Mouse (Mus musculus): ENCODE measurements around the gene Adcy5. TPM values are rescaled to one million over a fixed set of nuclear protein-coding genes. Genes with fewer than 3 reads are reported as not detected.

Adcy5 gene
- polyA plus RNA-seq, 1 experiment from 2014 or later, result 5.4 TPM

DNA sequence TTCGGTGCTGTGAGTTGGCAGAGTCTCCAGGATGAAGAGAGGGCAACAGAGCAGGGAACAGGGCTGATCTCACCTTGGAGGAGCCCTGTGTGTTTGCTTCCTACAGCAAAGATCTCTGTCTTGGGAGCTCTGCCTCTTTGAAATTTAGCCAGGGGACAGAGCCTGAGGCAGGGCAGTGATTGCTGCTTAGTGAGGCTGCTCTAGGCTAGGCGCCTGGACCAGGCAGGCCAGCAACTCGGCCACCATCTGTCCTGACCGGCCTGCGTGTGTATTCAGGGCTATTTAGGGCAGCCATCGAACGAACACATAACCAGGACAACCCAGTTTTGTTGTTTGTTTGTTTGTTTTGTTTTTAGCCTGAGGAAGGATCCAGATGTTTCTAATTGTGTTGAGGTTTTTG is 36.6 kb downstream of the Adcy5 start:
- no peaks in the 10 kb centered on the region for H3K27me3 ChIP-seq
- no peak overlapping the region for H3K4me3 ChIP-seq
- no peaks in the 10 kb centered on the region for H3K36me3 ChIP-seq
- H3K4me1 ChIP-seq, result no peaks in the 10 kb centered on the region; the same call in 1 of the 2 replicates
- H3K9me3 ChIP-seq, result no peaks in the 10 kb centered on the region
- no peak overlapping the region for H3K9ac ChIP-seq (replicated peaks)
- H3K27ac ChIP-seq (replicated peaks), result no peak overlapping the region
- ATAC-seq (replicated peaks), result no peak
- WGBS, result 76% methylated on average over 7 of the region's 7 CpGs
- H3K4me2 ChIP-seq (replicated peaks), result no peak overlapping the region

DNA sequence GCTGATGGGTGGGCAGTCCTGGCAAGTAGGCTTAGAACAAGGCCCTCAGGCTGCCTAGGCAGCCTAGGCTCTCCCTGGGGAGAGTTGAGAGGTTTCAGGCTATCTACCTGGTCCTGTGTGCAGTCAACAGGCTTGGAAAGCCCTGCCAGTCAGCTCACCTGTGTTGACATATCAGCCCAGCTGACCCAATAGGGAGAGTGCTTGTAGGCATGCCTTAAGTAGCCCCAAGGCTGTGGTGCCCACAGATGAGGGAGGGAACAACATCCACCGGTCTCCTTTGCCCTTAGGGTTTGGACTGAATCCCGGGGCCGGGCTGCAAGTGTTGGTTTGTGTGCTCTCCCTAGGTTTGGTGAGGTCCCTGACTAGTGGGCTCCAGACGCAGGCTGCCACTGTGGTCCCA is 37.8 kb downstream of the Adcy5 start:
- H3K27me3 ChIP-seq, result no peaks in the 10 kb centered on the region
- H3K4me2 ChIP-seq (replicated peaks), result no peak overlapping the region
- no peaks in the 10 kb centered on the region for H3K36me3 ChIP-seq
- WGBS, result 90% methylated on average over 4 of the region's 4 CpGs
- H3K27ac ChIP-seq (replicated peaks), result no peak overlapping the region
- ATAC-seq (replicated peaks), result no peak
- no peak overlapping the region for H3K9ac ChIP-seq (replicated peaks)
- H3K4me3 ChIP-seq, result no peak overlapping the region
- H3K4me1 ChIP-seq, result no peaks in the 10 kb centered on the region; the same call in 1 of the 2 replicates
- no peaks in the 10 kb centered on the region for H3K9me3 ChIP-seq

DNA sequence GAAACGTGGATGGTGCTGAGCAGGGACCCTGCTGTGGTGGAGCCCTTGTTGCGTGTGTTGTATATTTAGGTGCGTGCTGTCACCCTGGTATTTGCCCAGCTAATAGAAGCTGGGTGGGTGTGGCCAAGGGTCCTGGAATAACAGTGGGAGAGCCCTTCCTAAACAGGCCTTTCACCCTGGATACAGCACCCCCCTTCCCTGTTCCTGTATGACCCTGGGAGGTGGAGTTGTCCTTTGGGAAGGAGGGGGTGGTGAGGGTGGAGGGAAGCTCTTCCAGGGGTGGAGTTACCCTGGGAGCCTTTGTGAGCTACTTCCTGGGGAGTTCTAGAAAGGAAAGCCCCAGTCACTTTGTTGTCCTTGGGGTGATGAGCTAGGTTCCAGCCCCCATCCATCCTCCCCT is 38.7 kb downstream of the Adcy5 start:
- H3K4me3 ChIP-seq, result no peak overlapping the region
- H3K36me3 ChIP-seq, result no peaks in the 10 kb centered on the region
- no peaks in the 10 kb centered on the region for H3K27me3 ChIP-seq
- no peak overlapping the region for H3K4me2 ChIP-seq (replicated peaks)
- no peak overlapping the region for H3K27ac ChIP-seq (replicated peaks)
- ATAC-seq (replicated peaks), result no peak; the same call in 1 of the 2 replicates
- WGBS, result 54% methylated on average over 3 of the region's 3 CpGs
- no peak overlapping the region for H3K9ac ChIP-seq (replicated peaks)
- H3K4me1 ChIP-seq, result no peaks in the 10 kb centered on the region
- H3K9me3 ChIP-seq, result no peaks in the 10 kb centered on the region

GRCm38 (mm10) chr16:35199721-35200431 is 45.2 kb downstream of the Adcy5 start:
- Histone ChIP-seq H3K9me3 (no peaks in the 10 kb centered on the region), H3K4me1 (no peaks in the 10 kb centered on the region), H3K4me2 (replicated peaks) (no peak overlapping the region), H3K36me3 (no peaks in the 10 kb centered on the region), H3K4me3 (no peak overlapping the region), H3K27me3 (no peaks in the 10 kb centered on the region), H3K9ac (replicated peaks) (no peak overlapping the region), H3K27ac (replicated peaks) (no peak overlapping the region)
- WGBS, result 85% methylated on average over 6 of the region's 6 CpGs
- ATAC-seq (replicated peaks), result no peak

DNA sequence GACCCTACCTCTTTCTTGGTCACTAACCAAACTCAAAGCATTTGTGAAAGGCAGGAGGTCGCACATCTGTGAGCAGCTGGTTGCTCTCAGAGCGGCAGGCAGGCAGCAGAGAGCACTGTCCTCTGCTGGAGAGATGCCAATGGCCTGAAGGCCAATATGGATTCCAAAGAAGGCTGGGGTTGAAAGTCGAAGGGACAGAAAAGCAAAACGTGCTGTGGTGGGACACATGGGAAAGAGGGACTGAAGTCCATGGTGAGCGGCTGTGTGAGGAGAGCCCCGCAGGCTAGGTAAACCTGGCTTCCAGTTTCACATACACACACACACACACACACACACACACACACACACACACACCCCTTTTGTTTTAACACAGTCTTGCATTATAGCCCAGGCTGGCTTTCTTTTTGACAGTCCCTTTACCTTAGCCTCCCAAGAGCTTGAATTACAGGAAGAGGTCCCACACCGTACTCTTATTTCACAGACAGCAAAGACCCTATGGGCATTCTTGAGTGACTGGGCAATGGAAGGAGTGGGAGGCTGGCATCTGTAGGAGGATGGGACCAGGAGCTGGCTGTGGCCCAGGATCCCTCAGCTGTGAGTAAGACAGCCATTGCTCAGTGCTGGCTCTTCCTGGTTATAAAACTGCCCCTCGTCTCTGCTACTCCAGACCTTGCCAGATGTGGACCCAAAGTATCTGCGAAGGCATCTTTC is 45.9 kb downstream of the Adcy5 start:
- H3K36me3 ChIP-seq, result no peaks in the 10 kb centered on the region
- no peak overlapping the region for H3K4me2 ChIP-seq (replicated peaks)
- H3K4me3 ChIP-seq, result no peak overlapping the region
- H3K27me3 ChIP-seq, result no peaks in the 10 kb centered on the region
- no peaks in the 10 kb centered on the region for H3K9me3 ChIP-seq
- H3K9ac ChIP-seq (replicated peaks), result no peak overlapping the region
- WGBS, result 84% methylated on average over 9 of the region's 9 CpGs
- peaks cover 6% of the 10 kb centered on the region for H3K4me1 ChIP-seq
- H3K27ac ChIP-seq (replicated peaks), result no peak overlapping the region
- ATAC-seq (replicated peaks), result no peak

DNA sequence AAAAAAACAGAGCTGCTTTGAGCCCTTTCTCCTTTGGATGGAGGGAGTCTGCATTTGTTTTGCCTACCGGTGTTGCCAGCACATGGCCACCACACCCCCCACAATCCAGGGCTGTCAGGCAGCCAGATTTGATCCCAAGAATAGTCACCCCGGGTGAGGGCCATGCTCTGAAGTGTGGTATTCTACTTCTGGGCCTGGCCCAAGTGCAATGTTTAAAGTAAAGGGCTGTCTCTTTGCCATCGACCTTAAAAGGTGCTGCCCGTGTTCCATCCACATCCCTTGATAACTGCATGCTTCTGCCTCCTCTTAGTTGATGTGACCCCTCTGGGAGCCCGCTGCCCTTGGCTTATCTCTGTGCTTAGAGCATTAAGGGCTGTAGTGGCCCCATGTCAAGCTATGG is 46.6 kb downstream of the Adcy5 start:
- WGBS, result 87% methylated on average over 5 of the region's 5 CpGs
- H3K27ac ChIP-seq (replicated peaks), result no peak overlapping the region
- no peak overlapping the region for H3K4me2 ChIP-seq (replicated peaks)
- no peak overlapping the region for H3K4me3 ChIP-seq
- no peaks in the 10 kb centered on the region for H3K27me3 ChIP-seq
- no peaks in the 10 kb centered on the region for H3K9me3 ChIP-seq
- no peak for ATAC-seq (replicated peaks)
- no peak overlapping the region for H3K9ac ChIP-seq (replicated peaks)
- H3K4me1 ChIP-seq, result peaks cover 11% of the 10 kb centered on the region
- H3K36me3 ChIP-seq, result no peaks in the 10 kb centered on the region

- H3K27me3 ChIP-seq, result no peaks in the 10 kb centered on the region
- peaks cover 11% of the 10 kb centered on the region for H3K4me1 ChIP-seq
- no peak overlapping the region for H3K9ac ChIP-seq (replicated peaks)
- 81% methylated on average over 1 of the region's 1 CpGs for WGBS
- H3K4me2 ChIP-seq (replicated peaks), result no peak overlapping the region
- no peak overlapping the region for H3K27ac ChIP-seq (replicated peaks)
- H3K36me3 ChIP-seq, result no peaks in the 10 kb centered on the region
- no peak for ATAC-seq (replicated peaks)
- H3K9me3 ChIP-seq, result no peaks in the 10 kb centered on the region
- no peak overlapping the region for H3K4me3 ChIP-seq
These were observed 48.8 kb downstream of the Adcy5 start for GRCm38 (mm10) chr16:35203511-35203910.

- WGBS, result 55% methylated on average over 5 of the region's 5 CpGs
- Histone ChIP-seq H3K4me3 (no peak overlapping the region), H3K4me2 (replicated peaks) (no peak overlapping the region), H3K9ac (replicated peaks) (no peak overlapping the region), H3K27ac (replicated peaks) (0 out of 2 replicates have a peak overlapping the region, but pooled peaks have one; percentile 13), H3K27me3 (no peaks in the 10 kb centered on the region), H3K9me3 (no peaks in the 10 kb centered on the region), H3K4me1 (peaks cover 11% of the 10 kb centered on the region), H3K36me3 (no peaks in the 10 kb centered on the region)
- no peak for ATAC-seq (replicated peaks)
These were observed 51.0 kb downstream of the Adcy5 start for GRCm38 (mm10) chr16:35205681-35206080.

- no peak overlapping the region for H3K4me3 ChIP-seq
- no peak overlapping the region for H3K4me2 ChIP-seq (replicated peaks)
- H3K27me3 ChIP-seq, result no peaks in the 10 kb centered on the region
- peaks cover 11% of the 10 kb centered on the region for H3K4me1 ChIP-seq
- H3K27ac ChIP-seq (replicated peaks), result no peak overlapping the region
- no peaks in the 10 kb centered on the region for H3K36me3 ChIP-seq
- no peak overlapping the region for H3K9ac ChIP-seq (replicated peaks)
- no peaks in the 10 kb centered on the region for H3K9me3 ChIP-seq
- no peak for ATAC-seq (replicated peaks)
- 84% methylated on average over 6 of the region's 6 CpGs for WGBS
These were observed 51.7 kb downstream of the Adcy5 start for GRCm38 (mm10) chr16:35206426-35206825.

- no peak for ATAC-seq (replicated peaks)
- no peak overlapping the region for H3K4me3 ChIP-seq
- no peaks in the 10 kb centered on the region for H3K27me3 ChIP-seq
- no peak overlapping the region for H3K4me2 ChIP-seq (replicated peaks)
- H3K9ac ChIP-seq (replicated peaks), result no peak overlapping the region
- no peak overlapping the region for H3K27ac ChIP-seq (replicated peaks)
- H3K4me1 ChIP-seq, result peaks cover 11% of the 10 kb centered on the region
- WGBS, result 68% methylated on average over 3 of the region's 3 CpGs
- no peaks in the 10 kb centered on the region for H3K9me3 ChIP-seq
- no peaks in the 10 kb centered on the region for H3K36me3 ChIP-seq
These were observed 54.1 kb downstream of the Adcy5 start for GRCm38 (mm10) chr16:35208796-35209195.

DNA sequence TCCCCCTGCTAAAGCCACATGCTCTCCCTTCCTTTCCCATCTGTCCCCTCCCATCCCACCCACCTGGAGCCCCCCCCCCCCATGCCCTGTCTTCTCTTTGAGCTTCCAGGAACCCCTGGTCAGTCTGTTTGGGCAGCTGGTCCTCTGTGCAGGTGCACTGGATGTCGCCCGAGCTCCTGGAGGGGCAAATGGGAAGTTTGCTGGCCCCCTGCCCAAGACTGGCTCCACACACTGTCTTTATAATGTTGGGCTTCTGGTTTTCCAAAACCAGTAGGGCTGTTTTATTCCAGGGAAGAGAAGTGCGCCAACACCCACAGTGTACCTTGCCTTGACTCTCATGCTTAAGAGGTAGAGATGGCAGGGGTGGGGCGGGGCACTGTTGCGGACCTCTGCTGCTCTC is 55.1 kb downstream of the Adcy5 start:
- no peaks in the 10 kb centered on the region for H3K9me3 ChIP-seq
- H3K27me3 ChIP-seq, result no peaks in the 10 kb centered on the region
- H3K4me2 ChIP-seq (replicated peaks), result no peak overlapping the region
- peaks cover 12% of the 10 kb centered on the region for H3K4me1 ChIP-seq
- no peaks in the 10 kb centered on the region for H3K36me3 ChIP-seq
- H3K4me3 ChIP-seq, result no peak overlapping the region
- WGBS, result 78% methylated on average over 5 of the region's 5 CpGs
- no peak overlapping the region for H3K9ac ChIP-seq (replicated peaks)
- H3K27ac ChIP-seq (replicated peaks), result no peak overlapping the region
- no peak for ATAC-seq (replicated peaks)

DNA sequence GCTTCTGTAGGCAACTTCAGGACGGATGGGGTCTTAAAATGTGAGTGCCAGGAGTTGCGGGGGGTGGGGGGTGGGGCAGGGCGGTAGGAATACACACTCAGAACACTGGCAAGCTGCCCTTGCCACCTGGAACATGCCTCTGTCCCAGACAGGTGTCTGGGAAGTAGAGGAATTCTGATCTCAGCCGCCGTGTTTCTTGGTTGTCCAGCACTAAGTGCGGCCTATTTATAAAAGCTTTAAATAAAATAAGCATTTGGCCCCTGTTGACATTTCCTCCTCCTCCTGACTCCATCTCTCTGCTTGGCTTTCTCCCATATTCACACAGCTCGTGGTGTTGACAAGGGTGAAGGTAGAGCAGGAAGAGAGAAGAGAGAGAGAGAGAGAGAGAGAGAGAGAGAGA is 60.4 kb downstream of the Adcy5 start:
- Histone ChIP-seq H3K4me2 (replicated peaks) (no peak overlapping the region), H3K4me1 (peaks cover 11% of the 10 kb centered on the region), H3K27ac (replicated peaks) (no peak overlapping the region), H3K4me3 (no peak overlapping the region), H3K36me3 (no peaks in the 10 kb centered on the region), H3K27me3 (no peaks in the 10 kb centered on the region), H3K9me3 (no peaks in the 10 kb centered on the region), H3K9ac (replicated peaks) (no peak overlapping the region)
- ATAC-seq (replicated peaks), result no peak
- 63% methylated on average over 7 of the region's 7 CpGs for WGBS

Data from forebrain, embryonic 15.5 days (tissue).